Mouse (Mus musculus) CD4-positive naive resting alpha-beta T cell, adult 76 days (primary cell): ENCODE results near the gene Ehmt2. TPM values are rescaled to one million over a fixed set of nuclear protein-coding genes. Genes with fewer than 3 reads are reported as not detected.

Experiments
- total RNA-seq: library from RNA; stranded (reverse); gene quantifications from one replicate; pipeline ENCODE4 v1.2.4, GENCODE M21; 2023

The Ehmt2 gene
- 113 TPM for total RNA-seq

GRCm38 (mm10) chr17:34898160-34898586 lies at the start of gene Ehmt2, which contains the start of gene C2:
Gene Ehmt2, plus strand, starts transcription at chr17:34898469.
Gene C2, minus strand, starts transcription at chr17:34898265.

GRCm38 (mm10) chr17:34849722-34850516 lies 48.4 kb upstream of the Ehmt2 start, which contains the start of the genes Skiv2l and Nelfe:
Gene Skiv2l, minus strand, starts transcription at chr17:34850210.
Gene Nelfe, plus strand, starts transcription at chr17:34850391.

GRCm38 (mm10) chr17:34862416-34863081 lies 35.7 kb upstream of the Ehmt2 start, which contains the start of gene Cfb:
Gene Cfb, minus strand, starts transcription at chr17:34862518.

GRCm38 (mm10) chr17:34879336-34879879 lies 18.9 kb upstream of the Ehmt2 start, which contains the start of gene Zbtb12:
Gene Zbtb12, plus strand, starts transcription at chr17:34879483.

GRCm38 (mm10) chr17:34881683-34882310 lies 16.5 kb upstream of the Ehmt2 start, which contains the start of gene Gm20547:
Gene Gm20547, minus strand, starts transcription at chr17:34882042.

GRCm38 (mm10) chr17:34913930-34914665 lies 15.8 kb downstream of the Ehmt2 start, which contains the start of gene Slc44a4:
Gene Slc44a4, plus strand, starts transcription at chr17:34914466.

GRCm38 (mm10) chr17:34931061-34931734 lies 32.9 kb downstream of the Ehmt2 start, which contains the start of gene Neu1:
Gene Neu1, plus strand, starts transcription at chr17:34931253.

GRCm38 (mm10) chr17:34959130-34959778 lies 61.0 kb downstream of the Ehmt2 start, which contains the start of gene Hspa1b:
Gene Hspa1b, minus strand, starts transcription at chr17:34959238.

Other genes starting within 250 kb of the Ehmt2 start
- gene Tnxb, start 227.9 kb upstream of the Ehmt2 start, total RNA-seq = 0.09 TPM
- gene C4b, start 154.6 kb upstream of the Ehmt2 start, total RNA-seq = 0.70 TPM
- gene Cyp21a1, start 93.9 kb upstream of the Ehmt2 start, total RNA-seq = not detected
- gene Stk19, start 61.5 kb upstream of the Ehmt2 start, total RNA-seq = 55.8 TPM
- gene Dxo, start 61.5 kb upstream of the Ehmt2 start, total RNA-seq = 86.0 TPM
- gene Skiv2l, start 48.3 kb upstream of the Ehmt2 start, total RNA-seq = 121 TPM
- gene Nelfe, start 48.1 kb upstream of the Ehmt2 start, total RNA-seq = 22.0 TPM
- 0.64 TPM for gene Cfb, start 36.0 kb upstream of the Ehmt2 start, total RNA-seq
- gene Zbtb12, start 19.0 kb upstream of the Ehmt2 start, total RNA-seq = 4.4 TPM
- 0.38 TPM for gene Gm20547, start 16.4 kb upstream of the Ehmt2 start, total RNA-seq
- gene C2, start 204 bp upstream of the Ehmt2 start, total RNA-seq = 1.6 TPM
- not detected for gene Slc44a4, start 16.0 kb downstream of the Ehmt2 start, total RNA-seq
- gene Neu1, start 32.8 kb downstream of the Ehmt2 start, total RNA-seq = 44.2 TPM
- gene Hspa1b, start 60.8 kb downstream of the Ehmt2 start, total RNA-seq = 97.6 TPM
- not detected for gene Gm20481, start 71.4 kb downstream of the Ehmt2 start, total RNA-seq
- gene Hspa1a, start 73.7 kb downstream of the Ehmt2 start, total RNA-seq = 57.4 TPM
- not detected for gene Hspa1l, start 74.2 kb downstream of the Ehmt2 start, total RNA-seq
- gene Lsm2, start 83.4 kb downstream of the Ehmt2 start, total RNA-seq = 24.0 TPM
- gene Vars, start 102.5 kb downstream of the Ehmt2 start, total RNA-seq = 85.0 TPM
- not detected for gene Vwa7, start 118.1 kb downstream of the Ehmt2 start, total RNA-seq
- gene Sapcd1, start 129.5 kb downstream of the Ehmt2 start, total RNA-seq = 1.4 TPM
- gene Msh5, start 148.3 kb downstream of the Ehmt2 start, total RNA-seq = 3.2 TPM
- gene Clic1, start 151.5 kb downstream of the Ehmt2 start, total RNA-seq = 137 TPM
- gene Ddah2, start 160.6 kb downstream of the Ehmt2 start, total RNA-seq = 0.70 TPM
- gene Ly6g6c, start 166.9 kb downstream of the Ehmt2 start, total RNA-seq = not detected
- gene Mpig6b, start 167.7 kb downstream of the Ehmt2 start, total RNA-seq = not detected
- not detected for gene Ly6g6e, start 178.4 kb downstream of the Ehmt2 start, total RNA-seq
- gene Ly6g6d, start 179.6 kb downstream of the Ehmt2 start, total RNA-seq = not detected
- gene Ly6g6f, start 187.1 kb downstream of the Ehmt2 start, total RNA-seq = not detected
- gene Abhd16a, start 190.8 kb downstream of the Ehmt2 start, total RNA-seq = 60.6 TPM
- gene Ly6g5c, start 209.8 kb downstream of the Ehmt2 start, total RNA-seq = not detected
- gene Ly6g5b, start 217.0 kb downstream of the Ehmt2 start, total RNA-seq = 1.5 TPM
- gene Gpank1, start 223.0 kb downstream of the Ehmt2 start, total RNA-seq = 28.7 TPM
- 118 TPM for gene Csnk2b, start 223.6 kb downstream of the Ehmt2 start, total RNA-seq
- 15.3 TPM for gene D17H6S53E, start 227.9 kb downstream of the Ehmt2 start, total RNA-seq
- not detected for gene Apom, start 233.6 kb downstream of the Ehmt2 start, total RNA-seq
- 487 TPM for gene Bag6, start 236.7 kb downstream of the Ehmt2 start, total RNA-seq